Mouse (Mus musculus) megakaryocyte, embryonic 14.5 days (primary cell): Measurements from ENCODE around the gene Tyw3.

Source experiments
- FLI1 ChIP-seq: IDR thresholded peaks from 2 replicates; pipeline ENCODE4 v1.6.1; 2012; ENCODE audit warnings: low read length, inconsistent platforms, mixed read lengths
- GATA1 ChIP-seq: IDR thresholded peaks from 3 replicates; pipeline ENCODE4 v1.6.1; 2012; ENCODE audit warnings: mixed read lengths, low read length, inconsistent platforms, borderline replicate concordance

DNA sequence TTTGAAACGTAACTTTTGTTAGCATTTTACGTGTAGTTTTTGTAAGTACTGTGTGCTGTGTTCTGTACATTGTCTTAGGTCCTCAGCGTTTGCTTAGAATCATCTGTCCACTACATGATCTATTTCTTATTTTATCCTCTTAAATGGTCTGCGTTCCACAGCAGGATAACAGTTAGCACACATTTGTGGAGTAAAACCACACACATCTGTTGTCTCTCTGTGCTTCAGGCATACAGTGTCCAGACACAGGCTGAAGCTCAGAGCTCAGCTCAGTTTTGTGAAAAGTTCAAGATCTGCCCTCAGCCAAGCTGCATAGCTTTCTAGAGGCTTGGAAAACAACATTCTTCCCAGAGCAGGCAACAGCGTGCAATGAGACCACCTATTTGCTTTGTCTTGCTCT, 60.8 kb downstream of the Tyw3 start:
- TF ChIP-seq GATA1 (no peak), FLI1 (no peak)
